Mouse (Mus musculus) left cerebral cortex, postnatal 25 days (tissue): ENCODE results near the gene Rab14. TPM values are rescaled to one million over a fixed set of nuclear protein-coding genes. Genes with fewer than 3 reads are reported as not detected.

ENCODE experiments used
- DNase-seq, 2 experiments: peaks; one replicate each; pipeline ENCODE4 v3.0.0; 2022; ENCODE audit warnings: low spot score in 2 of 2, mixed read lengths in 1 of 2
- intact Hi-C: fragments of 180-260 bp; cut with DNase I; formaldehyde crosslinking; loops from one replicate; pipeline ENCODE4 v1.15.1; 2025
- total RNA-seq, 2 experiments: library from RNA; stranded (reverse); gene quantifications; 2 replicates each; pipeline ENCODE4 v1.2.3; 2021

Rab14 gene
- 100 to 1,000 TPM; 235 to 237 TPM for total RNA-seq

DNA sequence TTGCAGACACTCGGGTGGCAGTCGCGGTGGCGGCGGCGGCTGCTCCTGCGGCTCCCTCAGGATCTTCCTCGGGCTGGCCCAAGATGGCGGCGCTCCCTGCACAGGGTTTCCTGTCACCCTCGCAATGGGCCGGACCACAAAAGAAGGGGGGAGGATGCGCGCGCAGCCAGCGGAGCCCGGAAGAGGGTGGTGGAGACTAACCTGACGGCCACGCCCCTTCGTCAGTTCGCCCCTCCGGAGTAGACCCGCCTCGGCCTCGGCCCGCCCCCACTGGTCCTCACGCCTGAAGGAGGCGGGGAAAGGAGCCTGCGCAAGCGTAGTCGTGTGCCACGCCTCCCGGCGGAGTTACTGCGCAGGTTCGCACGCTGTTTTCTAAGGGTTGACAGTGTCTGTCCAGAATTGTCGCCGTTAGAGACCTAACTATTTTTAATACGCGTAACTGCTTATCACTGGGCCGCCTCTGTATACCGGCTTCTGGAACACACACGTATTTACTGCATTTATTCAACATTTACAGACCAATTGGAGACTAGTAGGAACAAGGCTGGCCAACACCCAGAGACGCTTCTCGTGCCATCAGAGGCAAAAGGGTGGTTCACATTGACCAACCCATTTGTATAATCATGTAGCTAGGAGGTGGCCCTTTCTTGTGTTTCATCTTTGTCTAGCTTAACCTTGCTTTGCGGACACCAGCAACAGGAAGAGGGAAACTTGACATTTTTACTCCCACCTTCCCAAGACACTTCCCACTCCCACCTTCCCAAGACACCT, at the start of gene Rab14:
Gene Rab14, minus strand, starts transcription at position 223 of the 771 bp plus-strand sequence.
- intact Hi-C loops, result loop anchor here (10.0 kb wide), 1 partner anchor 304 kb away; no protein-coding TSS in a partner anchor
- peak; percentile 99 to 100 for DNase-seq

DNA sequence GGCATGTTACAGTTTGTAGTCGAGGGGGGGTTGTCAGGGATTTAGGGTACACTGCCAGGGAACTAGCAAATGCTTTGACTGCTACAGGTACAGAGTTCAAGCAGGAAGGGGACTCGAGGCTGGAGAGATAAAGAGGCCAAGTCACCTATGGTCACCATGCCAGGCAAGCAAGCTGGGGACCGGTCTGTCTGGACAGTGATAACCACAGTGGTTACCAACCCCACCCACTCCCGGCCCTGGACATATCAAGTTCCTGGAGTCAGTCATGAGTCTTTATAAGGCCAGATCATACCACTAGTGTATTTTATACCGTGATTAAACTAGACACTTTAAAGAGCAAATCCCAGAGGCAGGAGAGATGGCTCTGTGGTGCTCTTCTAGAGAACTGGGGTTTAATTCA, 46.8 kb upstream of the Rab14 start:
- intact Hi-C loops, result no loop called here
- DNase-seq, result no peak

DNA sequence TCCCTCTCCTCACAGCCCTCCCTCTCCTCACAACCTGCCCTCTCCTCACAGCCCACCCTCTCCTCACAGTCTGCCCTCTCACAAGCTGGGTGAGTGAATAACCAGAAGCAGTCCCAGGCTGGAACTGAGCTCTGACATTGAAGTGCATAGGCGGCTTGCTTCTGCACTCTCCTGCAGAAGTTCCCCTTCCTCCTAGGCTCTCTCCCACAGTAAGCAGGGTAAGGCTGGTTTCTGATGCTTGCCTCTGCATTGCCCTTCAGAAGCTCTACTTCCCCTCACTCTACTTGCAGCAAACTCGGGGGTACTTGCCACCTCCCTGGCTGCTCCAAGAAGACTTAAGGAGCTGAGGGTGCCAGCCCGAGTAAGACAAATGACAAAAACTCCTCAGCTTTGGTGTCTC, 43.3 kb upstream of the Rab14 start:
- intact Hi-C loops, result no loop called here
- DNase-seq, result no peak

DNA sequence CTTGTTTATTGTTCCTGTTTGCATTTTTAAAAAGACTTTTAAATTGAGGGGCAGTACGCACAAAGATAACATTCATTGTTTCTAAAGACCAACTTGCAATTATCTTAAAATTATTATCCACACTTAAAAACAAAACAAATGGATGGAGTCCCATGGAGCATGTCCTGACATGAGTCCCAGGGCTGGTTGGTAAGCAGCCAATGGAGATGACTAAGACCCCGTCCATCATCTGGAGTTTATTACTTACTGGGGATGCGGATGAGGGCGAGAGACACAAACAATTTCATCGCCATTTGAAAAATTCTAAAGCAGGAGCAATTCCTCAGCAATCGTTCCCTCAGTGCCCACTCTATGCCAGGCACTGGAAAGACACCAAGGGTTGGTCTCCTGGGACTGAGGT, 34.1 kb upstream of the Rab14 start:
- no peak for DNase-seq
- intact Hi-C loops, result no loop called here

DNA sequence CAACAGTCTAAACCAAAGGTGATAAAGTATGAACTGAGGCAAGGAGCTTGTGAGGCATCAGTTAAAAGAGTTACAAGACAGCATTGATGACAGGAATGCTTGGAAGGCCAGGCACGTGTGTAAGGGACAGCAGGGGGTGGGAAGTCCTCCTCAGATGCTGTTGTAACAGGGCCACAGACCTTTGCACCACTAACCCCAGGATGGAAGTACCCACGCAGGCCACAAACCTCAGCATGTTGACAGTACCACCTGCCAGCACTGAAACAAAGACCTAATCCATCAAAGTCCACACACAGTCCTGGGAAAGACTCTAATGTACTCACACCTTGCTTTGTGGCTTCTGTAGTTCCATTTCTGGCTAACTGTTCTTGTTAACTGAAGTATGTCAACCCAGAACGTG, 33.0 kb upstream of the Rab14 start:
- no peak for DNase-seq
- intact Hi-C loops, result no loop called here

DNA sequence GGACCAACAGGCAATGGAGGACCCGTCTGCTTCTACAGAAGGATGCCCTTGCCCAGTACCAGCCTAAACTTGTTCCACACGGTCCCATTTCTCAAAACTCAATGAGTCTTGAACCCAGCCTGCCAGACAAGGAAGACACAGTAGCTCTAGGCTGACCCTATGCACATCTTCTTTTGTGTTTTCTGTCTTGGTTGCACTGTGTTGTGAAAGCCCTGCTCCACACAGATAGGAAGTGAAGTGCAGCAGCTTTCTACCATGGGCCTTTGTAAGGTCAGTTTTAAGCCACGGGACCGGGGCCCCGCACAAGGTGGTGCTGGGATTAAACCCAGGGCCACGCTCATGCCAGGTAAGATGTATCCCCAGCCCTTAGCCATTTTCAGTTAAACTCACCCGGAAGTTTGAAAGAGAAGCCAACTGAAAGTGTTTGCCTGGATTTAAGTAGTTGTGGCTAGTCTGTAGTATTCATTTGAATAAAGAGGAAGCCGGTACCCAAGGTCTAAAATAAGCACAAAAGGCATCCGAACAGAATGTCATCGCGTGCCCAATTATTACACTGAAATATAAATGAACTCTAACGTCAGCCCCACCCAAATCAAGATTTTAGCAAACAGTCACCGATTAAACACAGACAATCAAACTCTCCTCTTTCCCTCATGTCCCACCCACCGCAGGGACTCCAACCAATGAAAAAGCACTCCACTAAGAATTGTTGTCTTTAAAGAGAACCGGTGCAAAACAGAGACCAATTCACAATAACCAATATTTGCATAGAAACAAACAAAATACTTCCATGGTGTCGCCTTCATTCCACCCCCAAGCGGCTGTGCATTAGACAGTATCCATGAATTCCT, 31.9 kb upstream of the Rab14 start:
- no peak for DNase-seq

DNA sequence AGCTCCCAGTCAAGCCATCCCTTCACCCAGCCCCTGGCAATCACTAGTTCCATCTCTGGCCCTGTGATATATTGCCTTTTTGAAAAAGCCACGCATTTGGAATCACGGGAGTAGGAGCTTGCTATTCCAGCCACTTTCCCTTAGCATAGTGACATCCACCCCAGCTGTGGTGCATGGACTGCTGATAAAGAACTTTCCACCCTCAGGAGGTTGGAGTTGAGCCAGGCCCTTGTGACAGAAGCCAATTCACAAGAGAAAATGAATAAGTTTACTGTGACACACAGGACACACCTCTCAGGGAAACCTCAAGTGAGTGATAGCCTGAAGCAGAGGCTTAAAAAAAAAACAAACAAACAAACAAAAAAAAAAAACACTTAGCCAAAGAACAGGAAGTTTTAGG, 31.0 kb upstream of the Rab14 start:
- DNase-seq, result no peak
- intact Hi-C loops, result no loop called here

More for the DNA sequence above, 31.9 kb upstream of the Rab14 start:
- intact Hi-C loops, result no loop called here

DNA sequence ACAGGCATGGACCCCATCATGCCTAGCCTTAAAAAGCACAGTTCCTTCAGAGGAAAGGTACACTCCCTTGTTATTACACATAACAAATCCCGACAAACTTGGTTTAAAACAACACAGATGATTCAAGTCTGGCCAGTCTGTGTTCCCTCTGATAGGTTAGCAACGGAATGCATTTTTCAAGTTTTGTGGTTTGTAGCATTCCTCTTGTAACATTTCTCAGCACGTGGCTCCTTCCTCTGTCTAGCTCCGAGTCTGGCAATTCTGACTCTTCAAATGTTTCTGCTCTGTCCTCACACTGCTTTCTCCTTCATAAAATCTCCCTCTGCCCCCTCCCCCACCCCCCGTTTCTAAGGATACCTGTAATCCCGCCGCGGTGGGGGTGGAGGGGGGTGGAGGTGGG, 29.3 kb upstream of the Rab14 start:
- intact Hi-C loops, result no loop called here
- no peak for DNase-seq

DNA sequence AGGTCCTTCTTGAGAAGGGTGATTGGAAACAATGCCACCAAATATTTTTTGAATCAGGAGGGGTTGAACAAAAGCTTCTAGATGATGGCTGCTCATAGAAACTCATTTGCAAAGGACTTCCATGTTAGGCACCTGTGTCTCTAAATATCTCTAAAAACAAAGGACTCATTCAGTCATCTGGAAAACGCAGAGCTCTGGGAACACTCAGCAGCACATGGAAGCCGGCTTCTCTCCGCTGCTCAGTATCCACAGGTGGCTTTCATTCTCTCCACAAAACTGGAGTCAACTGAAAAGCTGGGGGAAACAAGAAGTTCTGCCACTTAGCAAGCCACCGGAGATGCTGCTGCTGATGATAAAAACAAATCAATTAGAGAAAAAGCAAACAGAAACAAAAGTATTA, 27.2 kb upstream of the Rab14 start:
- intact Hi-C loops, result no loop called here
- no peak for DNase-seq

DNA sequence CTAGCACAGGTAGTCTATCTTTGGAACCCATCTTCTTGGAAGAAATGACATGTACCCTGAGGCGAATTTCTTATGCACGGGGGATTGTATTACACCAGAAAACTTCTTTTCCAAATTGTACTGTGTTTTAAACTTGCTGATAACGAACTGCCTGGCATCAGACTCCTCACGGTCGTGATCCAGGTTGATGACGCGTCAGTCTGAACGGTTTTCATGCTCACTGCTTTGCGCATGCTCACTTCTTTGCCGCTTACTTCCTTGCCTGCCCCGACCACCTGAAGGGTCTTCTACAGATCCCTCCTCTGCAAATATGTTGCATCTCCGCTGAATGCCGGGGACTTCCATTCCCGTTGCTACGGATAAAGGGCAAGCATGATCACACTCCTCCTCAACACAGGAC, 23.4 kb upstream of the Rab14 start:
- no peak for DNase-seq
- intact Hi-C loops, result no loop called here

DNA sequence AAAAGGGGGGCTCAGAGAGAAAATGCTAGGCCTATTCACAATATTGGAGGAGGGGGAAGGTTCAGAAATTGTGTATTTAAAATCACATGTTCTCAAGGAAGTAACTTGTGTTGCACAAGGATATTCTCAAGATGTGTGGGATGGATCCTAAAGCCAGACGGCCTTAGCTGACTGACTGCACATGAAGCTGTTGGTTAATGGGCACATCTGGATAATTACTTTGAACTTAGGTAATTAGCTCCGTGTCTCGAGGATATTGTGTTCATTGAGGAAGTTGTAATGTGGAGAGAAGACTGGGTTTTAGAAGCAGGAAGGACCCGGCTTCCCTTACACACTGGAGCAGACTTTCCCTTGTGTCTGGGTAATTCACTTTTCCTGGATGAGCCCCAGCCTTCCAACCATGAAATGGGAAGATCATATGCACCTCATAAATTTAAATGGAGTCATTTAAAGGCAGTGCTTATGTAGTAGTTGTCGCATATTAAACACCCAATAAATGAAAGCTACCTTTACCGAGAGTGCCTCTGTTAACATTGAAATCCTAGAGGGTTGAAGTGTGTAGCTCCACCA, 22.0 kb upstream of the Rab14 start:
- no peak for DNase-seq
- intact Hi-C loops, result no loop called here

DNA sequence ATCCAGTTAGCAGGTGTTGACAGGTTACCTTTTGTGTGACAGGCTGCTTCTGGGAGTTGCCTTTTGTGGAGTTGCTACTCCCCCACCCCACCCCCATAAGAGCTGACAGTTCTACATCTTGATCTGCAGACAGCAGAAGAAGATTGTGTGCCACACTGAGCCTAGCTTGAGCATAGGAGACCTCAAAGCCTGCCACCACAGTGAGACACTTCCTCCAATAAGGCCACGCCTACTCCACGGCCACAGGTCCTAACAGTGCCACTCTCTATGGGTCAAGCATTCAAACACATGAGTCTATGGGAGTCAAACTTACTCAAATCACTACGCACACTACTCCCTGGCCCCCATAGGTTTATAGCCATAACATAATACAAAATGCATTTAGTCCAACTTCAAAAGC, 17.8 kb upstream of the Rab14 start:
- intact Hi-C loops, result loop anchor here (5.0 to 10.0 kb wide), 2 partner anchors 39 to 176 kb away; partner anchors contain the start of genes 4930402F06Rik and Gsn
- no peak for DNase-seq

DNA sequence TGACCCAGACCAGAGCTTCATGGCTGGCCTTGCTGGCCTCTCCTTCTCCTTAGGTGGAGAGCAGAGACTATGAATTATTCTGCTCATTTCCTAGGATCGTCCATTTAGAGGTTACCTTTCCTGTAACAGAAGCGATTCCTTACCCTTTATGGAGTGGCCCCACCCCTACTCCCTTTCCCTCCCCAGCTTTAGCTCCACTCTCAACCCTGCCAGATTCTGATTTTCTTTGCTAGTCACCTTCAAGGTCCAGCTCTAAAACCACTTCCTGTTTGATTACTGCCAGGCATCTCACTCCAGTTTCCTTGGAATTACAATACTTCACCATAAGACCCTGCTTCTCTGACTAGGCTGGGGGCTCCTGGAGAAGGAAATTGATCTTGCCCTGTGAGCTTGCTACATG, 15.8 kb upstream of the Rab14 start:
- no peak for DNase-seq
- intact Hi-C loops, result loop anchor here (5.0 to 10.0 kb wide), 2 partner anchors 41 to 178 kb away; partner anchors contain the start of genes 4930402F06Rik and Gsn

DNA sequence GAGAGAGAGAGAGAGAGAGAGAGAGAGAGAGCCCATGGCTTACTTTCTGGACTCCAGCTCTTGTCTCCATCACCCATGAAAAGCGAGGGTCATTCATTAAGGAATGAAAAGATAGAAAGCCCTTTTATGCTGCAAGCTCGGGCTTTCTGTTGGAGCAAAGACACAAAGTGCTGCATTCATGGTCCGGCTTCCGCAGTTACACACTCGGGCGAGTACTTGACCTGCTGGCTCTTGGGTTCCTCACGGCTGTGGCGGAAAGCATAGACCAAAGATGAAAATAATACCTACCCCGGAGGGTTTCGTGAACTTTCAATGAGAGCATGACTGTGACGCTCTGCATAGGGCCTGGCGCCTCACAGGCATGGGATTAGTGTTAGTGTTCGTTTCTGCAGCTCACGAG, 14.4 kb upstream of the Rab14 start:
- intact Hi-C loops, result loop anchor here (5.0 to 10.0 kb wide), 2 partner anchors 42 to 179 kb away; partner anchors contain the start of genes 4930402F06Rik and Gsn
- peak in 1 of 2 experiments; percentile 26 for DNase-seq

DNA sequence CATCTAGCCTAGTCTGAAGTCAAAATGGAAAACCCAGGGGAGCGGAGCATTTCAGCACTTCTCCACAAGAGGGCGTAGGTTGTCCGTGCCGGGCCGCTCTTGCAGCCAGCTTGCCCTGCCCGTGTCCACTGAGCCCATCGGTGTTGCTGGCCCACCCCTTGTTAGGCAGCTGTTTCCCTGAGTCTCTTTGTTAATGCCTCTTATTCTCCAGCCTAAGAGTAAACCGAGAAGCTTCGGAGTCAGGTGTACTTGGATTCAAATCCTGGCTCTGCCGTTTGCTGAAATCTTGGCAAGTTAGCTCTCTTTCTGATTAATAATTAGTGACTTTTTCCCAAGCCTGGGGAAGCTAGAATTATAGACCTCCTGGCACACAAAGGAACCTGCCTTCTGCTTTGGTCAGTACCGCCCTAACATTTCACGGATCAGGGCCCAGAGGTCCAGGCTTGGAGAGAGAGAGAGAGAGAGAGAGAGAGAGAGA, 14.0 kb upstream of the Rab14 start:
- intact Hi-C loops, result loop anchor here (1.0 to 10.0 kb wide), 4 partner anchors 42 to 180 kb away; partner anchors contain the start of genes 4930402F06Rik and Gsn
- DNase-seq, result peak; percentile 83 to 90

DNA sequence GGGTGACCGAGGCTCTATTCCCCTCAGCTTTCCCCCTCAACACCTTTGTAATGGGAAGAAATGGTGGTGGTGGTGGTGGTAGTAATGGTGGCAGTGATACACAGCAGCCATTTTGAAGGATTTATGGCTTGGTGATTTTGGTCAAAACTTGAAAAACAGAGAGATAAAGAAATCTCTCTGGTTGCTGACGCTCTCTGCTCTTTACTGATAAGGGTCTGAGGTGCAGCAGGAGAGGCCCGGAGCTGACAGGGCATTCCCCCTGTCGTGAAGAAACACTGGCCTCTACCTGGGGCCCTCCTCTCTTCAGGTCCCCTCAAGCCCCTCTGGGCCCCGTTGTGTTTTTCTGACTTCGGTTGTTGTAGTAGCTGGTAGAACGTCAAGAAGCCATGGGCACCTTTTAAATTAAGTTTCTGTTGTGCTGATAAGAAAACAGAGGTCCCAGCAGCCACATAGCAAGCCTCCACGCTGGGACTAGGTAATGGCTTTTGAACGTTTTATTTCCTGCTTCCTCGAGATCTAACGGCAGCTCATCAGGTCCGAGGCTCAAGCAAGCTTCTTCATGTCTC, 12.5 kb upstream of the Rab14 start:
- no peak for DNase-seq
- intact Hi-C loops, result loop anchor here (5.0 to 10.0 kb wide), 2 partner anchors 134 to 181 kb away; partner anchors contain the start of gene 4930402F06Rik

DNA sequence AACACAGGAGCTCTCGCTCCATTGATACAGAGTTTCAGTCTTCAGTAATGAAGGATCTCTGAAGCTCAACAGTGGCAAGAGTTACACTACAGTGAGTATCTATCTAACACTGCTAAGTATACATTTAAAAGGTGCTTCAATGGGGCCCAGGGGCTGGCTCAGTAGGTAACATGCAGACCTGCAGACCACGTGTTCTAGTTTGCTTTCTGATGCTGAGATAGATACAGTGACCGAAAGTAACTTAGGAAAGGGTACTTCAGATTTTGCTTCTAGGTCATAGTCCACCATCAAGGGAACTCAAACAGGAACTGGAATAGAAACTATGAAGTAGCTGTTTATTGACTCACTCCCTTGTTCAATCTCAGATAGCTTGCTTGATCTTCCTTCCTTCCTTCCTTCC, 10.8 kb upstream of the Rab14 start:
- DNase-seq, result no peak
- intact Hi-C loops, result loop anchor here (5.0 to 10.0 kb wide), 2 partner anchors 136 to 183 kb away; partner anchors contain the start of gene 4930402F06Rik

DNA sequence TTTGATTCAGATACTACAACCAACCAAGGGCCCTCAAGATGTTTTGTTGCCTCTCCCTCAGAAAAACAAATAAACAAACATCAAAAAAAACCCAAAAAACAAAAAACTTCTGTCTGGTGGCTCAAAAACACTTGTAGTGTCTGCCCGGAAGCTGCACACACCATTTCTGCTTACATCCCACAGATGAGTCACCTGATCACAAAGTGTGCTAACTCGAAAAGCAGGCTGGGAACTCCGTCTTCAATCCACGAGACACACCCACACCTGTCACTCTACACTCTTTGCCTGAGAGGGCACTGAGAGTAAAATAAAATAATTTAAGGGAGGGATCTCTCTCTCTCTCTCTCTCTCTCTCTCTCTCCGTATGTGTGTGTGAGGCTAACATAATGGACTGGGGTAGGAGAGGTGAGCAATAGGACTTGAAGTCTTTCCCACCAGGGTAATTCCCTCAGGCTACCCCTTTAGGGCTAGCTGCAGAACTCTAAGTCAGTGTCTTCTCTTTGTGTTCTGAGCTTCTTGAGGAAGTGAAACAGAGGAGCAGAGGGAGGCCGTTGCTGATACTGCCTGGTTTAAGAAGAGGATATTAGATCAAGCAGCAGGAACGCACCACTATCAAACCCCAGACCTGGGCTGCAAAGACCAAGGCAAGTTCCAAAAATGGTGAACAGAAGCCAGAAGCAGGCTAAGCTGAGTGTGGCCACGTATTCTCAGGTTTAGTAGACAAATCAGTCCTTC, 8.2 kb upstream of the Rab14 start:
- intact Hi-C loops, result loop anchor here (10.0 kb wide), 1 partner anchor 296 kb away; no protein-coding TSS in a partner anchor
- no peak for DNase-seq

DNA sequence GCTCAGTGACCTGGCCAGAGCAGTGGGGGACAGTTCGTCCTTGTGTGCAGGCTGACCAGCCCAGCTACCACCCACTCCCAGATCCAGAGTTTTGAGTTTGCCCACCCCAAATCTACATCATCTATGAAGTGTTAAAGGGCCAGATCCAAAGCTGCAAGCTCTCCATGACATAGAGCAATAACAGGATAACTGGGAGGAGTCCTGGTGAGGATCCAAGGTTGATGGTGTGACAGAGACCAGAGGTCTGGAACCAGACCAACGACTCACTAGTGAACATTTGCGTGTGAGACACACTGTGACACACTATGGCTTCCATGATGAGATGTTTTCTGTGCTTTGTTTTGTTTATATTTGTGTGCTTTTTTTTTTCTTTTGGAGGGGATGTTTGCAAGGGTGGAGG, 7.1 kb upstream of the Rab14 start:
- intact Hi-C loops, result loop anchor here (10.0 kb wide), 1 partner anchor 297 kb away; no protein-coding TSS in a partner anchor

More for the DNA sequence above, 7.1 kb upstream of the Rab14 start:
- DNase-seq, result no peak
